Mouse (Mus musculus): ENCODE data around the gene Sstr3.

Sstr3 gene

DNA sequence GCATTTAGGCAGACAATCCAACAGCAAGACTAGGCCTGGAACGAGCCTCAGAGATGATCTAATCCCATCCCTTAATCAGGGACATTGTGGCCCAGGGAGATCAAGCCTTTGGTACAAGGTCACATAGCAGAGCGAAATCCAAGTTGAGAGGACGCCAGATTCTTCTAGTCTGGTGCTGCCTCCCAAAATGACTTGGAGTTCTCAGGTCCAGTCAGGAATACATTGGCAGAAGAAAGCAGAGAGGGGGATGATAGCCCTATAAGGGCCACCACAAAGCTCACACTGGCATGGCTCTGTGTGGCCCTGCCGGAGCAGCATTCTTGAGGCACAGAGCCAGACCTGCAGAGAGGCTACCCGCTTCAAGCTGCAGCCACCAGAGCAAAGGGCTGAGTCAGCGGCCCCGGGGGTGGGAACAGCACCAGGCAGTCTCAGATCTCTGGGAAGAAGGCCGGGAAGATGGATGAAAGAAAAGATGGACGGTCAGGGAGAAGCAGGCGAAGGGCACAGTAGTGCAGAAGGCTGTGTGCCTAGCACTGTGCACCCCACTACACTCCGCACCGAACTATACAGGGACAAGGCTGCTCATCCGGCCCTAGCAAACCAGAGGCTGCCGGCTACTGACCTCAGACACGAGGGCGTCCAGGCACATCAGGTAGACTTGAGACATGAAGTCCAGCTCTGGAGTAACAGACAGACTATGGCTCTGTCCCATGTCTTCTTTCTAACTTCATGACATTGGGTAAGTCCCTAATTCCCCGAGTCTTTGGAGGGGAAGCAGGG is 13.6 kb downstream of the Sstr3 start, which contains the start of gene C1qtnf6:
C1qtnf6 (minus strand) TSS at position 746 of the 780 bp plus-strand sequence.
- peak; percentile 69 for DNase-seq

DNA sequence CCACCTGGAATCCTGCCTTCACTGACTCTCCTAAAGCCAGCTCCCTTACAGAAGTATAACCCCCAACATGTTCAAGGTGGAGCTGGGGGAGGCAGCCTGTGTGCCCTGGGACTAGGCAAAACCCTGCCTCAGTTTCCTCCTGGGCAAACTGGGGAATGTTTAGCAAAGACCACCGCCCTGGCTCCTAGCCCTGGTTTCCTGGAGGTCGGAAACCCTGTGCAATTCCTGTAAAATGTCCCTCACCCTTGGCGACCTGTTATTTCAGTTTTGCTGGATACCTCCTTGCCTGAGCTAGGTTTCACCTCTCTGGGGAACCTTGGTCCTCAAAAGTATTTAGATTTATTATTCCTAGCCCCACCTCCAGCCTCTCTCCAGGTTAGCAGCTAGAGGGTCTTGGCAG is 14.3 kb downstream of the Sstr3 start:
- no peak for DNase-seq

DNA sequence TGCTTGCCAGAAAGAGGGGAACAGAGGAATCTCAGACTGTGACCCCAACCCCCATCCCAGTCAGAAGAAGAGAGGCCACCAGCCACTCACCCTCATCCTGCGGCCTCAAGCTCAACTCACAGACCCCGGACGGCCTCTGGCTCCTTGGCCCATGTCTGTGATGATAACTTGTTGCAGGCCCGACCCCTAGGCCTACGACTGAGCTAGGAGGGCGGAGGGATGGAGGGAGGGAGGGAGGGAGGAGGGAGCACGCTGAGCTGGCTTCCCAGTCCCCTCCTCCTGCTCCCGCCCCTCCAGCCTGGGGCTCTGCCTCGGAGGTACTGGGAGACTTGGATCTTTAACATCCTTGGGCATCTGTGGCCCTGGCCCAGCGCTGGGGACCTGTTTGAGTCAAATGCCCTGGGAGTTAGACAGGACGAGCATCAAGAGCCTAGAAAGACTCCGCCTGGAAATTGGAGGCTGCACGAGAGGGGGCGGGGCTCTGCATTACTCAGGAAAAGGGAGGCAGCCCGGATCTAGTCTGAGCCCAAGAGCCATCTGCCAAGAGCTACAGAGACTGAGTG is 15.0 kb downstream of the Sstr3 start:
- DNase-seq, result peak; percentile 87

DNA sequence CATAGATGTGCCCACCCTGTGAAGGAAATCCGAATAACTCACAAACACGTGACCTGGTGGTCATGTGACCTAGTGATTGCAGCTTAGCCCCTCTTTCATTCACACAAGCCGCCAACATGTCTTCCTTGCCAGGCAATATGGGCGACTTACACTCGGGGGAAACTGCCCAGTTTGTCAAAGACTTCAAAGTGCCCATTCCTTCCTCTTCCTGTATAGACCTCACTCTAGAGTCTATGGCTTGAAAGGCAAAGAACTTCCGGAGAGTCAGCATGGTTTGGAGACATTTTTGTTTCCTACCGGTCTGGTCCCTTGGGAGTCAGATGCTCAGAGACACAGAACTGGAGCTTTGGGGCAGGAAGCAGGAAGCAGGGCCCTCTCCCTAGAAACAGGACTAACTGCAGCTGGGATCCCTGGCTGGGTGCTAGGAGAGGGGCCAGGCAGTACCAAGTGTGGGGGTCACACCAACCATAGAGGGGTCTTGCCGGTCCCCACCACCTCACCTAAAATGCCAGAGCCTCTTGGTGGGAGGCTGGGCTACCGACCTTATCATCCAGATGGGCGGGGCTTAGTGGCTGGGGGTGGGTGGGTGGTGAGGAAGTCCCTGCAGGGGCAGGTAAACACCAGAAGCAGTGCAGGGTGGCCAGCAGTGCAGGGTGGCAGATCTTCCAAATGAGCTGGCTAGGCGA is 15.6 kb downstream of the Sstr3 start:
- DNase-seq, result peak; percentile 64

DNA sequence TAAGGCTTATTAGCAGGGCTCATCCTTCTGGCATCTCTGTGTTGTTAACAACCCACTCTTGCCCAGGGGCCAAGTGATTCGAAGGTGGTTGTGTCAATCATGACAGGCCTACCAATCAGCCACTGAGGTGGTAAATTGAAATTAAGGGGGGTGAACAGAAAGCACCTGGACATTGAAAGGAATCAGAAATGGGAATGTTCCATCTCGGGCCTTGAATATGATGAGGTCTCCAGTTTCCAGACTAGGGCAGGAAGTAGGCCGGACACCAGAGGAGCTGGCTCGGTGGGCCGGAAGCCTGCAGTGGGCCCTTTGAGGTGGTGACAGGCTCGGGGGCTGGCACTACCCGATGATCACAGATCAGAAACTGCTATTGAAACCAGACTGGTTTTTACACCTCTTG is 16.5 kb downstream of the Sstr3 start:
- peak; percentile 58 for DNase-seq

DNA sequence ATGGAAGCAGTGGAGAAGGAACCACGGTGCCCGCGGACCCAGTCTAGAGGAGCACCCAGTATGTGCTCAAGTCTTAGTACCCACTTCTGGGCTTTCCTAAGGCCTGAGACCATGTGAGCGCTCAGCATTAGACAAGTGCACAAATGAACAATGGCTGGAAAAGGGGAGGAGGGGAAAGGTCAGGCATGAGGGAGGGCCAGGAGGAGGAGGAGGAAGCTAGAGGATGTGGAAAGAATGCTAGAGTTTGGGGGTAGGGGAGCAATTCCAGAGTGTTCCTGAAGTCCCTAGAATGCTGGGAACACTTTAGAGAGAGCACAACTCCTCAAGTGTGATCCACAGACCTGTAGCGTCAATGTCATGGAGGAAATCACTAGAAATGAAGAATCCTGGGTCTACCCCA is 20.3 kb downstream of the Sstr3 start:
- DNase-seq, result no peak

DNA sequence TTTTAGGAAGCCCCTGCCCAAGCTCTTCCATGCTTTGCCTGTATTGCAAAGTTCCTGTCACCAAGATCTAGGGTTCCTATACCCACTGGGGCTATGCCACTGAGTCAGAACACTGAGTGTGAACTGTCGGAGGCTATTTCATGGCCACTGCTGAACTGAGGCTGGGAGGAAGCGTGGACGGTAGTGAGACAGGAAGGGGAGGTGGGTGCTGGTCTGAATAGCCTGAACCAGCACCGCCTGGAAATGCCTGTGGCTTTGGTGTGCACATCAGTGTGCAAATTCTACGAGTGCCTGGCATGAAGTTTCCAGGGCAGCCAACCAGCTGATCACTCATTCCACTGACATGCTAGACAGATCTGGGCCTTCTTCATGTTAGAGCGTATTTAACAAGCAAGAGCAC is 22.6 kb downstream of the Sstr3 start:
- DNase-seq, result no peak

DNA sequence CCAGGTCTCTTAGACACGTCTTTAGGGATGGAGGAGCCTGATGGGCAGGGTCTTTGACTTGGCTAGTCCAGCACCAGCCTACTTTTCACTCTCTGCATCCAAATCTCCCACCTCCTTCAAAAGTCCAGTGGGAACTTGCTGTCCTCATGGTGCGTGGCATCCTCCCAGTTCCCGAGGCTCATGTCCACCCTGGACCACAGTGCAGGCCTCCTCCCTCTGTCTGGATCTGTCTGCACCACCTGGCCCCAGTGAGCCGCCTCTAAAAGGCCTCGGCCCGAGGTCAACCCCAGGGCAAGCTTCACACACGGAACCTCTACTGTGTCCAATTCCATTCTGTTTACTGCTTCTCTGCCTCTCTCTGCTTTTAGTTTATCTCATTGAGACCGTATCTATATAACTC is 23.2 kb downstream of the Sstr3 start:
- DNase-seq, result no peak

DNA sequence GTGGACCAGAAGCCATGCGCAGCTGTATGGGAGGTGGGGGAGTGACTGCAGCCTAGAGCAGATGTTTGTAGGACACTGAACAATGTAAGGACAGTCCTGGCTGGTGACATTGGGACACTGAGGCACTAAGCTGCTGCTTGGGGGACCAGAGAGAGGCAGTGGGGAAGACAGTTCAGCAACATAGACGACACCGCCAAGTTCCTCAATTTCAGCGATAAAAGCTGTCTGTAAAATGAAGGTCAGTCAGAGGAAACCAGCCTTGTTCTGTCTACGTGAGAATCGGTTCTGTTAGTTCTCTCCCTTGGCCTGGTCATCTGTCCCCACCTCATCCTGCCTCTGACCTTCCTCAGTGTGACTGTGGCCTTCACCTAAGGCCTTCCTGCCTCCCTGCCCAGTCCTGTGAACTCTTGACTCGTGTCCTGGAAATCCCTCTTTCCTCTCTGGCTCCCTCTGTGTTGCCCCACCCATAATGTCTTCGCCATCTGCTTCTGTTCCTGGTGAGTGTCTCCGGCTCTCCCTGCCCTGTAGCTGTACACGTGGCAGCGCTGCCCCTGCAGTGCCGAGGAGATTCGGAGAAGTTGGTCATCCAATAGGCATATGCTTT is 24.3 kb downstream of the Sstr3 start:
- DNase-seq, result peak; percentile 56

DNA sequence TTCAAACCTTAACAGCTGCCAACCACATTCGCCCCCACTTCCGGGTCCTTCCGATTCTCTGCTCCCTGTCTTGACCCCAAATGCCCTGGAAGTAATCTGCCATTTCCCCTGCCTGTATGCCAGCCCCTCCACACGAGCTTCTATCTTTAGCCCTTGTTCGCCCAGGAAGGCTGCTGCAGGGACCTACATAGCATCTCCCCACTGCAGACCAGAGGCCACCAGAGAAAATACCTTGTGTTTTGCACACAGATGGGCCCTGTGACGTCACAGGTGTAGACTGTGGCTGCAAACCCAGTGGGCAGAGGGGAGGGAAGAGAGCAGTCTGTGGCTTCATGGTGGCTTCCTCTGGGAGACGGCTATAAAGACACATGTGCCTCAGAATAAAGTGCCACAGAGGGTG is 26.3 kb downstream of the Sstr3 start:
- DNase-seq, result peak; percentile 29

DNA sequence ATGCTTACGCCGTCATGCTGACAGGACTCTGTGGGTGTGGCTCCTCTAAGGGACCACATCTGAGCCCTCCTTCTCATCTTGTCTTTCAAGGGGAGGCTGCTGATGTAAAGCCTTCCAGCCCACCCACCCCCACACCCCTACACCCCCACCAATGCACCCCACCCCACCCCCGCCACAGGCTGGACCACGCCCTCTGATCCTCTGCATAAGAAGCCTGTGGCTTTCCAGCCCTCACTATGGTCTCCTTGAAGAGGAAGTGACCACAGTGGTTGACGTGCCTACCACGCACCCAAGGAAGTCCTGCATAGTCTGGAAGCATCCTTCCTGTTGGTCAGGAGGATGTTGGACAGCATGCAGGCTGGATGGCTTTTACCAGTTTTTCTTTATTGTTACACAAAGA is 28.7 kb downstream of the Sstr3 start:
- DNase-seq, result peak; percentile 17

DNA sequence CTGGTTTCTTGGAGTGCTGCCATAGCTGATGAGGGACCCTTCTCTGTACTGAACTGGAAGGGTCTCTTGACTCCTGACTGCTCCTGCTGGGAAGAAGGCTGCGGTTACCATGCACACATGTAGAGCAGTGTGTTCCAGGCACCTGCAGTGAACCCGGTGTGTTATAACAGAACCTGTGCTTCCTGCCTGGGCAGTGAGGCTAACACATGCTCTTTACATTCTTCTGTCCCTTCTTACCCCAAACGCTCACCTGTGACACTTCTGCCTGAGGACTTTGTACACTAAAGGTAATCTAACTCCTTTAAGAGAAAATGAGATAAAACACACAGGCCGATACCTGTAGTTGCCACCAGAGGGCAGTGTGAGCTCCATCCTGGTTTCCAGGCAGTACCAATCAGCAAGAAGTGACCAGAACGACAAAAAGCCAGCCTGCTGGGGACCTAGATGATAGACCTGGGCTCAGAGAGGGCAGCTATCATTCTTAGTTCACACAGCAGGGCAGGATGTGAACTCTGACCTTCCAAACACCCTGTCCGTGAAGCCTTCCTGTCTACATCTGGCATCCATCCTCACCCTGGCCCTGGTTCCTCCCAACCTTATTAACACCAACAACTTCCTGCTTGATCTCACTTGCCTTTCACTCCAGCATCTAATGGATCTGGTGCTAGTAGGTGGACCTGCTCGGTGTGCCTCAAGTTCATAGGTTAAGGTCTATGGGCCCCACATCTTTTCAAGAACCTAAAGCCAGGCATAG is 29.9 kb downstream of the Sstr3 start:
- DNase-seq, result peak; percentile 86

DNA sequence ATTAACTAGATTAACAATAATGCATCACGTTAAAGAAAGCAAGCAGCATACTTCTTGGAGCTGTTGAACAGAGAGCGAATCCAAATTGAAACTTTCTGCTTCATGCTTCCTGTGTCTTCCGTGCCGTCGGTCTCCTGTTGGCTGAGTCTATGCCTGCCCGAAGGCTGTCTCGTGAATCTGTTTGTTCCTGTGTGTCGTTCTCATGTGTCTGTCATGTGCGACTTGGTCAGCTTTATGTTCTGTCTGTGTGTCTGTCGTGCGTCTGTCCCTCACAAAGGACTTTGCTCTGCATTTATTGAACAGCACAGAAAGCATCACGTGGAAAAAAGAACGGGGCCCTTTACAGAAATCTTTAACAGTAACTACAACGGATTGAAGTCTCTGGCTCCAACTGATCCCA is 31.5 kb downstream of the Sstr3 start:
- DNase-seq, result no peak

DNA sequence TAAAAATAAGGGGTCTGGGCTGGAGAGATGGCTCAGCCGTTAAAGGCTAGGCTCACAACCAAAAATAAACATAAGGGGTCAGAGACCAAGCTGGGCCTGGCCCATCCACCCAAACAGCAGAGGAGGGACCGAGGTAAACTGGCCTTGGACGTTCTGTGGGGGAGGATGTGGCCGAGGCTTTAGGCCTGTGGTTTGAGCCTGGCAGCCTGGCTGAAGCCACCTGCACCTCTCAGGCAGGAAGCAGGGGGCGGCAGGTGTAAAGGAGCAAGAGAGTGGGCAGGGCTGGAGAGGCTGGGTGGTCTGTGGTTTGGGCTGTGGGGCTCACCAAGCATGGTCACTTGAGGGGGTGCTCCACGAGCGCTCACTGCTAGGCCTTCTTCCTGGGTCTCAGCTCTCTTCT is 32.5 kb downstream of the Sstr3 start:
- DNase-seq, result no peak

DNA sequence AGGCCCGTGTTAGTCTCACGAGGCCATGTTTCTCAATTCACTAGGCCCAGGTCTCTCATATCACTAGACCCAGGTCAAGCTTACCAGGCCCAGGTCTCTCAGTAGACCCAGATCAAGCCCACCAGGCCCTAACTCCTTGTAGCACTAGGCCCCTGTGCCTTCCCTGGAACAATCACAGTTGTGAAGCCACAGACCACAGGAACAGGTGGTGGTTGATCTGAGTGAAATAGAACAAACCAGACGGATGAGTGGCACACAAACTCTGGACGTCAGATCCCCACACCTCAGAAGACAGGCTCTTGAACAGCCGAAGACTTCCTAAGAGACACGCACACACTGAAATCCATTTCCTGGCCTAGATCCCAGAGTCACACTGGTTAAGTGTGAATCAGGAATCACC is 33.7 kb downstream of the Sstr3 start:
- DNase-seq, result no peak

DNA sequence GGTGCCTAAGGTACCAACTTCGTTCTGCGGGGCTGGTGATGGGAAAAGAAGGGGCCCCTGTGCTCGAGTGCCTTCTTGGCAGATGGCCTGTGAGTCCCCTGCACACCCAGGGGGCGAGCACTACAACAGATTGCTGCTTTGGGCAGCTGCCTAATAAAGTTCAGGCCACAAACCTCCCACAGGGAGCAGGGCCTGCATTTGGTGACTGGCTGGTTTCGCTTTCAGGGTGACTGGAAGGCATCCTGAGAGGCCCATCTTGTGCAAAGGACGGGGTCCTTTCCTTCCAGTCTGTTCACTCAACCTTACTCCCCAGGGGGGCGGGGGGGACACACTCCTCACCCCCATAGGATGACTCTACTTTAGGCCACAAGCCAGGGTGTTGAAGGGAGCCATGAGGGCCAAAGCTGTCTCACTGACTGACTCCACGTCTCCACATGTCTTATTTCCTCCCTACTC is 34.3 kb downstream of the Sstr3 start:
- DNase-seq, result no peak

DNA sequence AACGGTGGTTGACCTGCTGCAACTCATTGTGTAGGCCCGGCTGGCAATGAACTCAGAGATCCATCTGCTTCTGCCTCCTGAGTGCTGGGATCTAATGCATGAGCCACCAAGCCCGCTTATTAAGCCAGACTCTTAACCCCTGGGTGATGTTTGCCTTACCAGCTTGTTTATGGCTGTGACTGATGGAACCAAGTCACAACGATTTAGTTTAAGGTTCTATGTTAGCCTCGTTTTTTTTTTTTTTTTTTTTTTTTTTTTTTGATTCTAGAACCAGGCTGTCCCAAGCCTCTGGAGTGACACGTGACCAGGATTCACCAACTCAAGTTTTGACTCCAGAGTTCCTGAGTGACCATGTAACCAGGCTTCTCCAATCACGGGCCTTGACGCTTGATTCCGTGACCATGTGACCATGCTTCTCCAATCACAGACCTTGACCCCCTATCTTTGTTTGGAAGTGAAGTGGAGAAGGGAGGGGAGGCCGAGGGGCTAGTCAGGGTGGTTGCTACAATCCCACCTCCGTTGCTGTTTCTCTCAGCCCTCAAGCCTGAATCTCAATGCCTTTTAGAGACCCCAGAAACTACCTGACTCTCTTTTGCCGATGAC is 35.1 kb downstream of the Sstr3 start:
- DNase-seq, result no peak

DNA sequence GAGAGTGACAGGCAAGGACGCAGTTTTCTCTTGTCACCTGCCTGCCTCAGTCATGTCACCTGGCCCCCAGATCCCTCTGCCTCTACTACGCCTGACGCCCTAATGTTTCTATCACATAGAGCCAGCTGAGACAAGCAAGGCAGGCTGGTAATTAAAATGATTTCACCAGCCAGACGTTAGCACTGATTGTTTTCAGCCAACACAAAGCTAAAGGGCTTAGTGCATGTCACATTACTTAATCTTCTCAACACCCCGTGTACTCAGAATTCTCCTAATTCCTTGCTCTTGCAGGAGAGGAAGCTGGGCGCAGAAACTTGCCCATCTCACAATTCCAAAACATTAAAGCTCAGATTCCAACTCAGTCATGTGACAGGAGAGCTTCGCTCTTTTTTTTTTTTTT is 36.0 kb downstream of the Sstr3 start:
- no peak for DNase-seq

DNA sequence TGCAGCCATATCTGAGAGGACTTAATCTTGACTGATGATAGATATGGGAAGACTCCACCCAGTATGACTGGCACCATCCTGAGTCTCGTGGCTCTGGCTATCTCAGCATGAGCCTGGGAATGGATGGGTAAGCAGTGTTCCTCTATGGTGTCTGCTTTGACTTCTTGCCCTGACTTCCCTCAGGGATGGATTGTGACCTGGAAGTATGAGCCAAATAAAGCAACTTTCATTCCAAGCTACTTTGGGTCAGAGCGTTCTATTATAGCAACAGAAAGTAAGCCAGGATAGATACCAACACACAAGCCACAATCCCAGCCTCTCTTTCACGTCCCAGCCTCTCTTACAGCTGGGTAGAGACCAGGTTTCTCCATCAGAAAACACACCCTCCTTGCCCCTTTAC is 38.9 kb downstream of the Sstr3 start:
- no peak for DNase-seq

DNA sequence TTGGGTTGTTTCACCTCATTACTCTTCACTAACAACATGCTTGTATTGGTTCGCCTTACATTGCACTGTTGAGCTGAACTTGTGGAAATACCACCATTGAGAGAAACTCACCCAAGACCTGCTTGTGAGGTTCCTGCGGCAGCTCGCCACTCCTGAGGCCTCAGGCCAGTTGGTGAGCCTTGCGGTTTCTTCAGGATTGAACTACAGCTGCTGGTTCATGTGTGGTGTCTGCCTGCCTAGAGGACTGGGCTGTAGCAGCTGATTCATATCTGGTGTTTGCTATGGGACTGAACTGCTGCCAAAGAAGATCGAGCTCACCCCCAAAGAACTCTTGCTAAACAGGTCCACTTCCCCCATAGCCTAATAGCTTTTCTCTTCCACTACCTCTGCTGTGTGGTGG is 39.7 kb downstream of the Sstr3 start:
- DNase-seq, result no peak

DNA sequence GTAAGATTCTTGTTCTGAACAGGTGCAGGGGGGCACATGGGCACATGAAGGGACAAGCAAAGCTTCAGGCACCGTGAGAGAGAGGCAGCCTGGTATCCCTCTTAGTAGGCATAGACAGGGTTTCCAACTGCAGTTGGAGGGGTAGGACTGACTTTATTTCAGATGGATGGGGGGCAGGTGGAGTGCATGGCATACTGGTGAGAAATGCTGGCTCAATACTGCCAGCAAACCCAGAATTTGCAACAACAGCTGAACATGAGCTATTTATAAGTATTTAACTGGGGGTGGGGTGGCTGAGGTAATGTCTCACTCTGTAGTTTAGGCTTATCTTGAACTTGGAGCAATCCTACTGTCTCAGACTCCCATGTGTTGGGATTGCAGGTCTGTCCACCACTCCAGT is 40.5 kb downstream of the Sstr3 start:
- no peak for DNase-seq

DNA sequence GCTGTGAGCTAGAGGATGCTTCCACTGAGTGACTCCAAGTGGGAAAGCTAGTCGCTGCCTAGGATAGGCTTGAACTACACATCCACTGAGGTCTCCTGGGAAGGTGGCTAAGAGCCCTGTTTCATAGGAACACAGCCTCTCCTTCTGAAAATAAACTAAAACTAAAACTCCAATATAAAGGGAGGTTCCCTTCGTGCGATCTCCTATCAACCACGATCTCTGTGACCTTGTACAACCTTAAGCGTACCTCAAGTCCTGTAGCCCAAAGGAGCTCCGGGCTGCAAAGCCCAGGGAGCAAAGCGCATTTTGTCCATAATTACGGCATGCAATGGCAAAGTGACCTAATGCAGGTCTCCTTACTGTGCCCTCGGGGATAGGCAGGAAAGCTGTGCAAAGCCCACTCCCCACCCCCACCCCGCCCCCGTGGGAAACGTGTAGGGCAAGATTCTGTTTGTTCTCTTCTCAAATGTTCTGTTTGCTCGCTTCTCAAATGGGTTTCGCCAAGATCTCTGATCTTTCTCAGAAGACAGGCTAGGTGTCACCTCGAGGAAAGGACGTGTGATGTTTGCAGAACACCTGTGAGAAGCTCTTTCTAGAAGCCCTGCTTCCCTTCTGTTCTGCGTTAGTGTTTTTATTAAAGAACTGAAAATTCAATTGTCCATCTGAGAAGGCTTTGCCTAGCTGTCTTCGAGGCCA is 41.9 kb downstream of the Sstr3 start:
- no peak for DNase-seq
